Mouse (Mus musculus): ENCODE measurements around the gene Gm12185.
"Not testable (repeated sequence)": the region's sequence is repeated elsewhere in the genome, so short reads cannot be mapped to it uniquely, and the experiment has no call there.

GRCm38 (mm10) chr11:48989981-48990380 lies 2.0 kb downstream of the Gm12185 start:
- not testable (repeated sequence) for TF ChIP-seq CTCF, EP300 (IDR thresholded peaks at IDR 0.05; ENCODE audit: low read depth)
